Mouse (Mus musculus): Measurements from ENCODE around the gene Asgr1. TPM values are rescaled to one million over a fixed set of nuclear protein-coding genes. Genes with fewer than 3 reads are reported as not detected.

The Asgr1 gene
- total RNA-seq, 2 experiments from 2014 or later, result 0.88 to 1.0 TPM

- DNase-seq (ENCODE audit: low spot score in 2 of 2), result no peak
Measured at GRCm38 (mm10) chr11:70023481-70024150, 30.3 kb upstream of the Asgr1 start.

- no peak for DNase-seq (ENCODE audit: low spot score in 2 of 2)
Measured at GRCm38 (mm10) chr11:70024151-70024514, 29.8 kb upstream of the Asgr1 start.

GRCm38 (mm10) chr11:70026689-70027088 lies 27.2 kb upstream of the Asgr1 start:
- no peak for DNase-seq (ENCODE audit: low spot score in 2 of 2)

- DNase-seq (ENCODE audit: low spot score in 2 of 2), result peak in 1 of 2 experiments; percentile 55
Measured at GRCm38 (mm10) chr11:70027397-70027796, 26.5 kb upstream of the Asgr1 start.

GRCm38 (mm10) chr11:70028401-70029129 lies 25.3 kb upstream of the Asgr1 start:
- DNase-seq (ENCODE audit: low spot score in 2 of 2), result no peak

GRCm38 (mm10) chr11:70029130-70029801 lies 24.6 kb upstream of the Asgr1 start:
- peak; percentile 81 to 92 for DNase-seq (ENCODE audit: low spot score in 2 of 2)

GRCm38 (mm10) chr11:70029829-70030550 lies 23.9 kb upstream of the Asgr1 start:
- no peak for DNase-seq (ENCODE audit: low spot score in 2 of 2)

- no peak for DNase-seq (ENCODE audit: low spot score in 2 of 2)
Measured at GRCm38 (mm10) chr11:70030651-70031320, 23.1 kb upstream of the Asgr1 start.

- DNase-seq (ENCODE audit: low spot score in 2 of 2), result no peak
Measured at GRCm38 (mm10) chr11:70031321-70031670, 22.6 kb upstream of the Asgr1 start.

- DNase-seq (ENCODE audit: low spot score in 2 of 2), result no peak
Measured at GRCm38 (mm10) chr11:70038174-70038573, 15.7 kb upstream of the Asgr1 start.

GRCm38 (mm10) chr11:70039631-70040030 lies 14.3 kb upstream of the Asgr1 start:
- DNase-seq (ENCODE audit: low spot score in 2 of 2), result no peak

- no peak for DNase-seq (ENCODE audit: low spot score in 2 of 2)
Measured at GRCm38 (mm10) chr11:70040184-70040583, 13.7 kb upstream of the Asgr1 start.

GRCm38 (mm10) chr11:70042309-70043085 lies 11.4 kb upstream of the Asgr1 start:
- no peak for DNase-seq (ENCODE audit: low spot score in 2 of 2)

- no peak for DNase-seq (ENCODE audit: low spot score in 2 of 2)
Measured at GRCm38 (mm10) chr11:70043665-70044064, 10.2 kb upstream of the Asgr1 start.

- no peak for DNase-seq (ENCODE audit: low spot score in 2 of 2)
Measured at GRCm38 (mm10) chr11:70045435-70045834, 8.4 kb upstream of the Asgr1 start.

- no peak for DNase-seq (ENCODE audit: low spot score in 2 of 2)
Measured at GRCm38 (mm10) chr11:70049366-70049765, 4.5 kb upstream of the Asgr1 start.

GRCm38 (mm10) chr11:70049816-70050215 lies 4.1 kb upstream of the Asgr1 start:
- DNase-seq (ENCODE audit: low spot score in 2 of 2), result no peak

- DNase-seq (ENCODE audit: low spot score in 2 of 2), result no peak
Measured at GRCm38 (mm10) chr11:70053156-70053555, 729 bp upstream of the Asgr1 start.

- DNase-seq (ENCODE audit: low spot score in 2 of 2), result peak; percentile 78 to 85
Measured at GRCm38 (mm10) chr11:70055618-70056214, 1.8 kb downstream of the Asgr1 start.

- no peak for DNase-seq (ENCODE audit: low spot score in 2 of 2)
Measured at GRCm38 (mm10) chr11:70057805-70058204, 3.9 kb downstream of the Asgr1 start.
